Mouse (Mus musculus): Measurements from ENCODE around the gene Rexo4. TPM values are rescaled to one million over a fixed set of nuclear protein-coding genes. Genes with fewer than 3 reads are reported as not detected.

The Rexo4 gene
- total and polyA plus RNA-seq, 3 experiments: 53.6 to 74.8 (median 67.2) TPM

DNA sequence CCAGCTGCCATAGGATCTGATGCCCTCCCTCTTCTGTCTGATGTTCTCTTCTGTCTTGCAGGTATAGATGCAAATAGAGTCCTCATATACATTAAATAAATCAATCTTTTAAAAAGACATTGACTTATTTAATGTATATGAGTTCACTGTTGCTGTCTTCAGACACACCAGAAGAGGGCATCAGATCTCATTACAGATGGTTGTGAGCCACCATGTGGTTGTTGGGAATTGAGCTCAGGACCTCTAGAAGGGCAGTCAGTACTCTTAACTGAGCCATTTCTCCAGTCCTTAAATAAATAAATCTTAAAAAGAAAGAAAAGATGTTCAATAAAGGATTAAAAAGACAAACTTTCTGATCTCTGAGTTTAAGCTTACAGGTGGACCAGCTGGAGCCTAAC, 54.8 kb downstream of the Rexo4 start:
- Histone ChIP-seq H3K27me3 (replicated peaks) (no peaks in the 10 kb centered on the region), H3K27ac (ENCODE audit: insufficient read depth, low read depth) (no peak overlapping the region), H3K4me3 (replicated peaks in 1 of 3; ENCODE audit: low read depth in 2 of 3, low read length in 2 of 3, poor library complexity in 1 of 3) (peak overlapping the region; percentile 69 to 94 (median 71)), H3K9ac (ENCODE audit: insufficient read depth, low read depth) (peak overlapping the region; percentile 59), H3K4me1 (ENCODE audit: control insufficient read depth in 1 of 2, insufficient read depth in 2 of 2) (peaks cover 18 to 47% of the 10 kb centered on the region in 2 experiments), H3K36me3 (replicated peaks in 1 of 2; ENCODE audit: control insufficient read depth in 1 of 2, insufficient read depth in 1 of 2, low read length in 1 of 2) (peaks cover 62 to 77% of the 10 kb centered on the region in 2 experiments), H3K9me3 (replicated peaks; ENCODE audit: low read length) (no peaks in the 10 kb centered on the region), H3K79me2 (replicated peaks; ENCODE audit: control insufficient read depth, extremely low read depth, insufficient read depth, poor library complexity, severe bottlenecking) (peaks cover 61% of the 10 kb centered on the region), H3K4me2 (ENCODE audit: insufficient read depth, low read depth, poor library complexity, severe bottlenecking) (peak overlapping the region; percentile 90)
- DNase-seq (ENCODE audit: extremely low read depth): no peak
- in situ Hi-C loops (cut with MboI; ENCODE audit: low pct_ligation_motif_present, low pct_unique_long_range_greater_than_20kb, low sequenced_read_pairs) (no loop called here), dilution Hi-C loops (cut with MboI; ENCODE audit: extremely low pct_ligation_motif_present, extremely low pct_unique_long_range_greater_than_20kb, low sequenced_read_pairs) (no loop called here)
- no peak for TF ChIP-seq IRF4 (IDR thresholded peaks at IDR 0.05; ENCODE audit: low read depth, low read length)
- TF ChIP-seq USF2 (conservative IDR thresholded peaks at IDR 0.05; ENCODE audit: low read depth, low read length): no peak
- TF ChIP-seq EP300 (IDR thresholded peaks at IDR 0.05; ENCODE audit: low read length): no peak
- TF ChIP-seq USF1 (IDR thresholded peaks at IDR 0.05; ENCODE audit: low read depth, low read length): no peak
- no peak for TF ChIP-seq RCOR1 (conservative IDR thresholded peaks at IDR 0.05; ENCODE audit: low read depth, low read length)
- TF ChIP-seq SIN3A (IDR thresholded peaks at IDR 0.05; ENCODE audit: low read length): no peak
- no peak for TF ChIP-seq ETS1 (conservative IDR thresholded peaks at IDR 0.05; ENCODE audit: low read depth, low read length)
- no peak for TF ChIP-seq KAT2A (IDR thresholded peaks at IDR 0.05; ENCODE audit: insufficient replicate concordance, low read length)
- no peak for TF ChIP-seq NELFE (IDR thresholded peaks at IDR 0.05; ENCODE audit: low read depth, low read length)
- peak; percentile 28 for TF ChIP-seq SMC3 (IDR thresholded peaks at IDR 0.05; ENCODE audit: low read depth, low read length)
- TF ChIP-seq MYC (IDR thresholded peaks at IDR 0.05; ENCODE audit: low read depth, low read length): peak; percentile 85
- TF ChIP-seq POLR2A (IDR thresholded peaks at IDR 0.05; ENCODE audit: low read depth, low read length): no peak
- peak; percentile 36 to 71; a peak in 2 of 4 replicates for TF ChIP-seq CTCF (conservative IDR thresholded peaks at IDR 0.05 in 1 of 2, IDR thresholded peaks at IDR 0.05 in 1 of 2; ENCODE audit: low read depth in 2 of 2, low read length in 2 of 2)
- TF ChIP-seq MAX (IDR thresholded peaks at IDR 0.05; ENCODE audit: low read length): no peak

DNA sequence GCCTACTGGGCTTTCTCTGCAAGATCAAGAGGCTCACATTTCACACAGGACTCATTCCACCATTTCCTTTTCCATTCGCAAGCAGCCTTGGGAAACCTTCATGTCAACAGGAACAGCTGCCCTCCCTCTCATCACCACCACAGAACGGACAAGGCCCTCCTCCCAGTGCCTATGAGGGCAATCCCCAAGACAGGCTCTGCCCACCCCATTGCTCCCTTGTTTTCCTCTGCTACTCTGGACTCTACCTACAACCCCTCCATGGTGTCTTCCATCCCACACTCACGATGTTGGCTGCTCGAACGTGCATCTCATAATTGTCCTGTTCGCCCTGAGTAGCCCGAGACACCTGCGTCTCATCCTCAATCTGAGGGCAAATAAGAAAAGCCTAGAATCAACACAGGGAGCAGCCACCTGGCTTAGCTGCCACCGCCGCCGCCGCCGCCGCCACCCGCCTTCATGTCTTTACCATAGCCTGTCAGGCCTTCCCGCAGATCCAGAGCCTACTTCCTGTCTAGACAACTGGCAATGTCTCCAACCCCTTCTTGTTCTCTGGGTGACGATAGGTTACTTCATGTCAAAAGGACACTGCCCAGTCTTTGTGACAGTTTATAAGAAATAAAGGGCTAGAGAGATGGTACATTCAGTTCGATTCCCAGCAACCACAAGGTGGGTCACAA, 55.3 kb downstream of the Rexo4 start:
- peak overlapping the region; percentile 90 for H3K4me2 ChIP-seq (ENCODE audit: insufficient read depth, low read depth, poor library complexity, severe bottlenecking)
- DNase-seq (ENCODE audit: extremely low read depth): no peak
- peaks cover 19 to 47% of the 10 kb centered on the region in 2 experiments for H3K4me1 ChIP-seq (ENCODE audit: control insufficient read depth in 1 of 2, insufficient read depth in 2 of 2)
- H3K4me3 ChIP-seq (replicated peaks in 1 of 3; ENCODE audit: low read depth in 2 of 3, low read length in 2 of 3, poor library complexity in 1 of 3): peak overlapping the region; percentile 48 to 69 (median 56)
- no peak overlapping the region for H3K27ac ChIP-seq (ENCODE audit: insufficient read depth, low read depth)
- TF ChIP-seq JUN (IDR thresholded peaks at IDR 0.05; ENCODE audit: insufficient read depth, low read depth, low read length): no peak
- H3K36me3 ChIP-seq (replicated peaks in 1 of 2; ENCODE audit: control insufficient read depth in 1 of 2, insufficient read depth in 1 of 2, low read length in 1 of 2): peaks cover 56 to 77% of the 10 kb centered on the region in 2 experiments
- no peaks in the 10 kb centered on the region for H3K27me3 ChIP-seq (replicated peaks)
- H3K9ac ChIP-seq (ENCODE audit: insufficient read depth, low read depth): peak overlapping the region; percentile 59
- dilution Hi-C loops (cut with MboI; ENCODE audit: extremely low pct_ligation_motif_present, extremely low pct_unique_long_range_greater_than_20kb, low sequenced_read_pairs) (no loop called here), in situ Hi-C loops (cut with MboI; ENCODE audit: low pct_ligation_motif_present, low pct_unique_long_range_greater_than_20kb, low sequenced_read_pairs) (no loop called here)
- H3K79me2 ChIP-seq (replicated peaks; ENCODE audit: control insufficient read depth, extremely low read depth, insufficient read depth, poor library complexity, severe bottlenecking): peaks cover 56% of the 10 kb centered on the region
- H3K9me3 ChIP-seq (replicated peaks; ENCODE audit: low read length): no peaks in the 10 kb centered on the region

All from CH12.LX (cell line).